Mouse (Mus musculus) stomach, postnatal 0 days (tissue): ENCODE data around the gene Cpxm2. TPM values are rescaled to one million over a fixed set of nuclear protein-coding genes. Genes with fewer than 3 reads are reported as not detected.

Experiments
- ATAC-seq: fragments of 200-750 bp; cut with Nextera tagmentation; 2 replicates; pipeline ENCODE4 v1.8.0; 2017; ENCODE audit not compliant: low FRiP score, low TSS enrichment
- DNase-seq: peaks from one replicate; pipeline ENCODE4 v3.0.0-alpha.2; 2016; ENCODE audit warnings: low spot score
- H3K27ac ChIP-seq: fragments of 300-500 bp; sonication (generic); replicated peaks from 2 replicates; pipeline ENCODE4 v1.5.1; 2014; ENCODE audit warnings: mild to moderate bottlenecking, control low read depth
- H3K27me3 ChIP-seq: fragments of 300-500 bp; sonication (generic); 2 replicates; pipeline ENCODE4 v1.6.1; 2014; ENCODE audit warnings: low read length; ENCODE audit not compliant: control insufficient read depth, insufficient read depth
- H3K36me3 ChIP-seq: fragments of 300-500 bp; sonication (generic); 2 replicates; pipeline ENCODE4 v1.6.1; 2014; ENCODE audit warnings: low read length, mixed read lengths; ENCODE audit not compliant: control insufficient read depth, insufficient read depth
- H3K4me1 ChIP-seq: fragments of 300-500 bp; sonication (generic); replicated peaks from 2 replicates; pipeline ENCODE4 v1.6.1; 2014; ENCODE audit warnings: antibody characterized with exemption; ENCODE audit not compliant: control insufficient read depth, insufficient read depth
- H3K4me2 ChIP-seq: fragments of 300-500 bp; sonication (generic); replicated peaks from 2 replicates; pipeline ENCODE4 v1.6.1; 2014; ENCODE audit warnings: low read depth, mild to moderate bottlenecking, control low read depth, moderate library complexity
- H3K4me3 ChIP-seq: fragments of 300-500 bp; sonication (generic); 2 replicates; pipeline ENCODE4 v1.5.1; 2014; ENCODE audit warnings: low read depth, low read length, control low read depth
- H3K9ac ChIP-seq: fragments of 300-500 bp; sonication (generic); 2 replicates; pipeline ENCODE4 v1.6.1; 2014; ENCODE audit warnings: mild to moderate bottlenecking, low read length, control low read depth, mixed read lengths
- H3K9me3 ChIP-seq: fragments of 300-500 bp; sonication (generic); 2 replicates; pipeline ENCODE4 v1.6.1; 2016; ENCODE audit warnings: low read length; ENCODE audit not compliant: control insufficient read depth
- CTCF ChIP-seq: IDR thresholded peaks from 2 replicates; pipeline ENCODE4 v1.5.1; 2016; ENCODE audit warnings: antibody characterized with exemption, low read depth, mild to moderate bottlenecking, moderate library complexity
- EP300 ChIP-seq: optimal IDR thresholded peaks from 2 replicates; pipeline ENCODE3; 2016; ENCODE audit warnings: antibody characterized with exemption
- WGBS: fragments of 180-500 bp; shearing (Covaris S2); extraction: QIAGEN DNeasy Blood & Tissue Kit; methylation state at CpG from one replicate; pipeline ENCODE4 v1.1.7; 2014; 5-methylcytosine and 5-hydroxymethylcytosine counted together
- polyA plus RNA-seq: library from polyadenylated mRNA; unstranded; fragments of >200 nt; fragmentation: Nextera tagmentation; extraction: Ambion mirVana; gene quantifications from 2 replicates; pipeline ENCODE4 v1.2.1, GENCODE M21; 2015

The Cpxm2 gene
- polyA plus RNA-seq, 1 experiment from 2014 or later = 7.8 TPM

- ATAC-seq (no peak), DNase-seq (no peak)
- WGBS = 75% methylated on average over 2 of the region's 2 CpGs
Measured at GRCm38 (mm10) chr7:132193606-132194005, 39.1 kb upstream of the Cpxm2 start.

GRCm38 (mm10) chr7:132187456-132187855 is 32.9 kb upstream of the Cpxm2 start:
- ATAC-seq (no peak), DNase-seq (no peak)
- H3K27me3 ChIP-seq = no peaks in the 10 kb centered on the region

More at GRCm38 (mm10) chr7:132193606-132194005, 39.1 kb upstream of the Cpxm2 start:
- H3K4me2 ChIP-seq = no peak overlapping the region
- H3K27ac ChIP-seq = no peak overlapping the region
- no peaks in the 10 kb centered on the region for H3K36me3 ChIP-seq
- TF ChIP-seq CTCF = no peak
- TF ChIP-seq EP300 = no peak
- H3K4me3 ChIP-seq = no peak overlapping the region
- no peaks in the 10 kb centered on the region for H3K4me1 ChIP-seq
- no peaks in the 10 kb centered on the region for H3K9me3 ChIP-seq
- no peaks in the 10 kb centered on the region for H3K27me3 ChIP-seq
- H3K9ac ChIP-seq = no peak overlapping the region

GRCm38 (mm10) chr7:132183892-132184404 is 29.4 kb upstream of the Cpxm2 start:
- no peak for DNase-seq
- TF ChIP-seq CTCF (no peak), EP300 (no peak)
- H3K4me3 ChIP-seq = no peak overlapping the region
- H3K9ac ChIP-seq = no peak overlapping the region
- no peaks in the 10 kb centered on the region for H3K4me1 ChIP-seq
- H3K9me3 ChIP-seq = no peaks in the 10 kb centered on the region
- H3K4me2 ChIP-seq = no peak overlapping the region
- ATAC-seq = no peak
- H3K36me3 ChIP-seq = no peaks in the 10 kb centered on the region
- no peaks in the 10 kb centered on the region for H3K27me3 ChIP-seq
- 62% methylated on average over 5 of the region's 5 CpGs for WGBS
- H3K27ac ChIP-seq = no peak overlapping the region

More at GRCm38 (mm10) chr7:132187456-132187855, 32.9 kb upstream of the Cpxm2 start:
- no peaks in the 10 kb centered on the region for H3K36me3 ChIP-seq
- no peaks in the 10 kb centered on the region for H3K9me3 ChIP-seq
- no peak overlapping the region for H3K4me3 ChIP-seq
- no peak for TF ChIP-seq CTCF
- no peak for TF ChIP-seq EP300
- no peaks in the 10 kb centered on the region for H3K4me1 ChIP-seq
- H3K4me2 ChIP-seq = no peak overlapping the region
- H3K9ac ChIP-seq = no peak overlapping the region
- H3K27ac ChIP-seq = no peak overlapping the region
- 53% methylated on average over 3 of the region's 3 CpGs for WGBS

- no peak overlapping the region for H3K9ac ChIP-seq
- TF ChIP-seq EP300 (no peak), CTCF (no peak)
- no peaks in the 10 kb centered on the region for H3K9me3 ChIP-seq
- H3K4me1 ChIP-seq = no peaks in the 10 kb centered on the region
- no peak overlapping the region for H3K4me2 ChIP-seq
- no peak overlapping the region for H3K27ac ChIP-seq
- 77% methylated on average over 4 of the region's 4 CpGs for WGBS
- no peak overlapping the region for H3K4me3 ChIP-seq
- no peak for ATAC-seq
- no peaks in the 10 kb centered on the region for H3K27me3 ChIP-seq
- DNase-seq = no peak
- no peaks in the 10 kb centered on the region for H3K36me3 ChIP-seq
Measured at GRCm38 (mm10) chr7:132181586-132182198, 27.2 kb upstream of the Cpxm2 start.

- Histone ChIP-seq H3K27ac (no peak overlapping the region), H3K9ac (no peak overlapping the region), H3K9me3 (no peaks in the 10 kb centered on the region), H3K36me3 (no peaks in the 10 kb centered on the region), H3K27me3 (no peaks in the 10 kb centered on the region), H3K4me1 (no peaks in the 10 kb centered on the region), H3K4me3 (no peak overlapping the region), H3K4me2 (no peak overlapping the region)
- TF ChIP-seq CTCF (no peak), EP300 (no peak)
- no peak for ATAC-seq
- WGBS = 83% methylated on average over 3 of the region's 3 CpGs
- DNase-seq = no peak
Measured at GRCm38 (mm10) chr7:132181042-132181441, 26.5 kb upstream of the Cpxm2 start.

GRCm38 (mm10) chr7:132179049-132179448 is 24.5 kb upstream of the Cpxm2 start:
- H3K36me3 ChIP-seq = no peaks in the 10 kb centered on the region
- no peak for ATAC-seq
- H3K27me3 ChIP-seq = no peaks in the 10 kb centered on the region
- no peak overlapping the region for H3K4me2 ChIP-seq
- H3K9ac ChIP-seq = no peak overlapping the region
- WGBS = 41% methylated on average over 1 of the region's 1 CpGs
- H3K27ac ChIP-seq = no peak overlapping the region
- no peak overlapping the region for H3K4me3 ChIP-seq
- DNase-seq = no peak
- H3K9me3 ChIP-seq = no peaks in the 10 kb centered on the region
- H3K4me1 ChIP-seq = no peaks in the 10 kb centered on the region
- TF ChIP-seq EP300 (no peak), CTCF (no peak)
